Comparison of ENCODE assay signal across 9 mouse cellular contexts in genomic region chr7:92897021-92897420, GRCm38 (mm10). TPM values are rescaled to one million over a fixed set of nuclear protein-coding genes. Genes with fewer than 3 reads are reported as not detected.
DNase-seq lines count a peak whose midpoint lies in the region; ATAC-seq and TF ChIP-seq lines count a peak whose summit lies in the region.
"Had no signal": no experiment of that assay in that cellular context is flagged by ENCODE, and none has a peak within 500 bp of the region (broad histone marks: within the 10 kb centered on the region; RNA-seq: fewer than 3 reads in every experiment).

No protein-coding gene starts in this region.

- H3K27me3 ChIP-seq in cerebellum, adult 2 months (ENCODE audit: control insufficient read depth, insufficient read depth, low read length), result no peaks in the 10 kb centered on the region
- no peaks in the 10 kb centered on the region for H3K27me3 ChIP-seq in liver, adult 2 months (ENCODE audit: control insufficient read depth, insufficient read depth, low read length)
- H3K27me3 ChIP-seq in liver, embryonic 12.5 days (replicated peaks), result no peaks in the 10 kb centered on the region
- H3K27me3 ChIP-seq: embryonic facial prominence, embryonic 13.5 days had no signal

- ATAC-seq in liver, embryonic 12.5 days, result no peak
- ATAC-seq in monocyte, adult 5-6 weeks (replicated peaks; ENCODE audit: insufficient number of reproducible peaks, low FRiP score, low TSS enrichment, poor library complexity, severe bottlenecking), result no peak

- H3K9me3 ChIP-seq in liver, embryonic 12.5 days (replicated peaks), result no peaks in the 10 kb centered on the region
- H3K9me3 ChIP-seq: embryonic facial prominence, embryonic 13.5 days had no signal

- H3K4me3 ChIP-seq in cerebellum, adult 2 months (replicated peaks; ENCODE audit: insufficient read depth, low read depth, low read length), result no peak overlapping the region
- H3K4me3 ChIP-seq in liver, adult 2 months (ENCODE audit: insufficient read depth, low read depth, low read length), result no peak overlapping the region
- no peak overlapping the region for H3K4me3 ChIP-seq in liver, embryonic 12.5 days
- H3K4me3 ChIP-seq: embryonic facial prominence, embryonic 13.5 days had no signal

- no peaks in the 10 kb centered on the region for H3K4me1 ChIP-seq in cerebellum, adult 2 months (ENCODE audit: control insufficient read depth, insufficient read depth, low read length)
- no peaks in the 10 kb centered on the region for H3K4me1 ChIP-seq in liver, adult 2 months (ENCODE audit: control insufficient read depth, insufficient read depth, low read length)
- peaks cover 19% of the 10 kb centered on the region; the same call in 1 of the 2 replicates for H3K4me1 ChIP-seq in liver, embryonic 12.5 days
- H3K4me1 ChIP-seq: embryonic facial prominence, embryonic 13.5 days had no signal

- no peak overlapping the region for H3K27ac ChIP-seq in cerebellum, adult 2 months (ENCODE audit: insufficient read depth, low read length)
- H3K27ac ChIP-seq in liver, adult 2 months (replicated peaks; ENCODE audit: insufficient read depth, low read depth, low read length), result no peak overlapping the region
- H3K27ac ChIP-seq in liver, embryonic 12.5 days, result no peak overlapping the region
- H3K27ac ChIP-seq: embryonic facial prominence, embryonic 13.5 days had no signal

- 78% methylated on average over 2 of the region's 2 CpGs for WGBS in cerebellum, adult 2 months
- 25% methylated on average over 2 of the region's 2 CpGs for WGBS in liver, adult 2 months
- WGBS in liver, embryonic 12.5 days (ENCODE audit: insufficient replicate concordance), result 49% methylated on average over 2 of the region's 2 CpGs

- H3K36me3 ChIP-seq in liver, adult 2 months (ENCODE audit: control insufficient read depth, insufficient read depth, low read length), result no peaks in the 10 kb centered on the region
- peaks cover 11% of the 10 kb centered on the region for H3K36me3 ChIP-seq in liver, embryonic 12.5 days
- H3K36me3 ChIP-seq: embryonic facial prominence, embryonic 13.5 days had no signal

- H3K79me2 ChIP-seq in liver, adult 2 months (ENCODE audit: control insufficient read depth, insufficient read depth, low read length), result no peaks in the 10 kb centered on the region

- TF ChIP-seq CTCF in cerebellum, adult 2 months (IDR thresholded peaks at IDR 0.05; ENCODE audit: borderline replicate concordance, insufficient read depth, low read depth, low read length), result 0 out of 2 replicates have a peak, but pooled peaks have one; percentile 19
- no peak for TF ChIP-seq CTCF in liver, adult 2 months (IDR thresholded peaks at IDR 0.05; ENCODE audit: low read depth, low read length)

- DNase-seq in cerebellum, adult 2 months, result no peak
- DNase-seq in cerebellum, adult 9-11 months, result no peak
- peak; percentile 36 for DNase-seq in liver, adult 2 months (ENCODE audit: extremely low read depth, low read depth, low spot score)
- DNase-seq in adrenal gland, postnatal 25 days, result peak; percentile 18
- peak; percentile 31 to 44 for DNase-seq in kidney, postnatal 4 days
- DNase-seq in cerebellum, adult 11 months, result no peak

- TF ChIP-seq POLR2A in cerebellum, adult 2 months (IDR thresholded peaks at IDR 0.05; ENCODE audit: borderline replicate concordance, insufficient read depth, low read length), result no peak
- TF ChIP-seq POLR2A in liver, adult 2 months (IDR thresholded peaks at IDR 0.05; ENCODE audit: extremely low read depth, insufficient read depth, low read length), result no peak

- no peak overlapping the region for H3K4me2 ChIP-seq in liver, embryonic 12.5 days
- H3K4me2 ChIP-seq: embryonic facial prominence, embryonic 13.5 days had no signal

- H3K9ac ChIP-seq in liver, adult 2 months (ENCODE audit: low read depth, low read length), result no peak overlapping the region
- no peak overlapping the region for H3K9ac ChIP-seq in liver, embryonic 12.5 days
- H3K9ac ChIP-seq: embryonic facial prominence, embryonic 13.5 days had no signal

RNA-seq across cellular contexts. Expression of gene Prcp, which starts 22.8 kb away (rescaled TPM):
- 8.7 and 9.9 TPM in 2 replicates for polyA plus RNA-seq in cerebellum, adult 2 months (2012; rRNA removed)
- 6.2 and 6.6 TPM in 2 replicates for total RNA-seq in liver, adult 2 months (2014; rRNA removed)
- polyA plus RNA-seq in liver, adult 2 months (2012; rRNA removed), result 4.2 and 4.6 TPM in 2 replicates
- polyA plus RNA-seq in liver, embryonic 12.5 days (2016; fragmentation: Nextera tagmentation; extraction: Ambion mirVana), result 18.2 and 20.0 TPM in 2 replicates
- total RNA-seq in adrenal gland, postnatal 25 days (2021), result 10.6 and 11.1 TPM in 2 replicates
- total RNA-seq in monocyte, adult 5-6 weeks (2017), result 48.1 to 63.6 TPM (median 48.4 TPM) in 3 replicates

RNA-seq across cellular contexts. Expression of gene Ddias, which starts 23.0 kb away (rescaled TPM):
- polyA plus RNA-seq in cerebellum, adult 2 months (2012; rRNA removed), result 0.20 and 0.21 TPM in 2 replicates
- 0.87 and 1.0 TPM in 2 replicates for total RNA-seq in liver, adult 2 months (2014; rRNA removed)
- 0.06 and 0.21 TPM in 2 replicates for polyA plus RNA-seq in liver, adult 2 months (2012; rRNA removed)
- polyA plus RNA-seq in liver, embryonic 12.5 days (2016; fragmentation: Nextera tagmentation; extraction: Ambion mirVana), result 15.5 and 16.1 TPM in 2 replicates
- 1.6 and 1.7 TPM in 2 replicates for total RNA-seq in adrenal gland, postnatal 25 days (2021)
- 1.2 to 3.6 TPM (median 2.6 TPM) in 3 replicates for total RNA-seq in monocyte, adult 5-6 weeks (2017)

Comparison
In these comparisons a context has a peak if more than half of its experiments do, and no peak if none do; other contexts are left out.
1. DNase-seq: peak in liver, adult 2 months (single experiment), adrenal gland, postnatal 25 days (single experiment) and kidney, postnatal 4 days (2 of 2); none in cerebellum, adult 2 months (0 of 2), cerebellum, adult 9-11 months (single experiment) and cerebellum, adult 11 months (single experiment).